In the genomic region with DNA sequence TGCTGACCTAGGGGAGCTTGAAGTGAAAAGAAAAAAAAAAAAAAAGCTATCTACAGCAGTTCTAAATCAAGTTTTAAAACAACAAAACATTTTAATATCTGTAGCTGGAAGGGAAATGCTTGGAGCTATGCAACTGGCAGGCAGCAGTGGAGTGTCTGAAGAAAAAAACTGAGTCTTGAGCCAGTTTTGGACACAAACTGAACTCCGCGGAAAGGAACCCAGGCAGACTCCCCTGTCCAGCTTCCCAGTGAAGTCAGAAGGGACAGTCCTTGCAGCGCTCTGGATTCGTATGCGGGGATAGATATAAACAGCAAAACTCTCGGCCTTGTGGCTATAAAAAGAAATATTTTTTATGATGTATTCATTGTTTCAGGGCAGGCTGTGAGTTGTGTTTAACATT, we compare ENCODE assay signal across 18 mouse cellular contexts.
DNase-seq lines count a peak whose midpoint lies in the region; ATAC-seq and TF ChIP-seq lines count a peak whose summit lies in the region.
"Had no signal": no experiment of that assay in that cellular context is flagged by ENCODE, and none has a peak within 500 bp of the region (broad histone marks: within the 10 kb centered on the region; RNA-seq: fewer than 3 reads in every experiment).

No protein-coding gene starts in this region.

- no peak for TF ChIP-seq POLR2A in heart, adult 2 months (IDR thresholded peaks at IDR 0.05; ENCODE audit: insufficient read depth, low read depth, low read length)

- TF ChIP-seq EP300 in heart, adult 2 months (IDR thresholded peaks at IDR 0.05; ENCODE audit: insufficient read depth, low read depth, low read length) = no peak
- TF ChIP-seq EP300 in stomach, postnatal 0 days (optimal IDR thresholded peaks at IDR 0.05) = no peak

- H3K36me3 ChIP-seq in heart, adult 2 months (ENCODE audit: control insufficient read depth, insufficient read depth, low read length) = peaks cover 2% of the 10 kb centered on the region; the same call in 1 of the 2 replicates
- H3K36me3 ChIP-seq in heart, embryonic 11.5 days (ENCODE audit: control insufficient read depth, insufficient read depth, low read length) = no peaks in the 10 kb centered on the region
- H3K36me3 ChIP-seq in stomach, embryonic 15.5 days = no peaks in the 10 kb centered on the region
- H3K36me3 ChIP-seq in stomach, postnatal 0 days (ENCODE audit: control insufficient read depth, insufficient read depth, low read length) = no peaks in the 10 kb centered on the region
- H3K36me3 ChIP-seq: liver, embryonic 13.5 days; midbrain, embryonic 13.5 days had no signal

- no peak overlapping the region for H3K4me3 ChIP-seq in heart, adult 2 months
- H3K4me3 ChIP-seq in heart, embryonic 11.5 days (ENCODE audit: low read depth, low read length) = no peak overlapping the region
- no peak overlapping the region for H3K4me3 ChIP-seq in stomach, embryonic 15.5 days (replicated peaks)
- H3K4me3 ChIP-seq in stomach, postnatal 0 days (ENCODE audit: low read depth, low read length) = no peak overlapping the region
- H3K4me3 ChIP-seq: liver, embryonic 13.5 days; midbrain, embryonic 13.5 days; myocyte had no signal

- WGBS in heart, adult 2 months = 68% methylated on average over 6 of the region's 6 CpGs
- WGBS in heart, embryonic 11.5 days (ENCODE audit: insufficient replicate concordance) = 79% methylated on average over 6 of the region's 6 CpGs
- WGBS in stomach, embryonic 15.5 days = 45% methylated on average over 6 of the region's 6 CpGs
- WGBS in stomach, postnatal 0 days = 49% methylated on average over 6 of the region's 6 CpGs

- H3K4me2 ChIP-seq in heart, embryonic 11.5 days = no peak overlapping the region
- H3K4me2 ChIP-seq in stomach, embryonic 15.5 days = no peak overlapping the region
- H3K4me2 ChIP-seq in stomach, postnatal 0 days (replicated peaks; ENCODE audit: low read depth) = no peak overlapping the region
- H3K4me2 ChIP-seq: hindbrain, embryonic 14.5 days; liver, embryonic 13.5 days; midbrain, embryonic 13.5 days had no signal

- H3K27ac ChIP-seq in heart, adult 2 months = peak overlapping the region; percentile 5; the same call in 1 of the 2 replicates
- H3K27ac ChIP-seq in heart, embryonic 11.5 days (ENCODE audit: low read depth, low read length) = no peak overlapping the region
- 0 out of 2 replicates have a peak overlapping the region, but pooled peaks have one; percentile 31 for H3K27ac ChIP-seq in stomach, embryonic 15.5 days
- no peak overlapping the region for H3K27ac ChIP-seq in stomach, postnatal 0 days (replicated peaks)
- H3K27ac ChIP-seq: hindbrain, embryonic 14.5 days; liver, embryonic 13.5 days; midbrain, embryonic 13.5 days had no signal

- intact Hi-C loops in heart, adult 2 months (cut with DNase I) = no loop called here

- ATAC-seq in heart, embryonic 11.5 days (replicated peaks; ENCODE audit: insufficient number of reproducible peaks, low FRiP score, low TSS enrichment) = no peak
- no peak for ATAC-seq in stomach, embryonic 15.5 days (ENCODE audit: insufficient read depth, low FRiP score, low read depth)
- no peak for ATAC-seq in stomach, postnatal 0 days (ENCODE audit: low FRiP score, low TSS enrichment)
- ATAC-seq: forebrain, postnatal 0 days; midbrain, embryonic 13.5 days had no signal

- H3K4me1 ChIP-seq in heart, adult 2 months (ENCODE audit: control insufficient read depth, insufficient read depth, low read length) = peaks cover 4% of the 10 kb centered on the region
- no peaks in the 10 kb centered on the region for H3K4me1 ChIP-seq in heart, embryonic 11.5 days (ENCODE audit: control insufficient read depth, insufficient read depth, low read length)
- peaks cover 6% of the 10 kb centered on the region; the same call in 1 of the 2 replicates for H3K4me1 ChIP-seq in stomach, embryonic 15.5 days
- no peaks in the 10 kb centered on the region for H3K4me1 ChIP-seq in stomach, postnatal 0 days (replicated peaks; ENCODE audit: control insufficient read depth, insufficient read depth)
- H3K4me1 ChIP-seq: liver, embryonic 13.5 days had no signal

- peak; percentile 49 for DNase-seq in adrenal gland, postnatal 10 days
- no peak for DNase-seq in adrenal gland, postnatal 25 days
- peak; percentile 30 for DNase-seq in heart, adult 2 months
- DNase-seq in kidney, postnatal 14 days = peak; percentile 34
- DNase-seq in kidney, adult 9 months = no peak
- DNase-seq in stomach, postnatal 0 days (ENCODE audit: low spot score) = no peak
- DNase-seq: cerebellum, adult 11-12 months; cerebellum, postnatal 36 days; forebrain, postnatal 0 days; liver, embryonic 13.5 days; right cerebral cortex, adult 18-20 months; thymus, postnatal 14 days had no signal

- no peaks in the 10 kb centered on the region for H3K27me3 ChIP-seq in heart, adult 2 months (ENCODE audit: control insufficient read depth, insufficient read depth, low read length)
- no peaks in the 10 kb centered on the region for H3K27me3 ChIP-seq in heart, embryonic 11.5 days (ENCODE audit: control insufficient read depth, insufficient read depth, low read length)
- H3K27me3 ChIP-seq in stomach, embryonic 15.5 days (replicated peaks) = no peaks in the 10 kb centered on the region
- H3K27me3 ChIP-seq in stomach, postnatal 0 days (ENCODE audit: control insufficient read depth, insufficient read depth, low read length) = no peaks in the 10 kb centered on the region
- H3K27me3 ChIP-seq: CH12.LX; liver, embryonic 13.5 days; midbrain, embryonic 13.5 days had no signal

- no peaks in the 10 kb centered on the region for H3K9me3 ChIP-seq in heart, embryonic 11.5 days (replicated peaks; ENCODE audit: control insufficient read depth, low read length)
- H3K9me3 ChIP-seq in stomach, embryonic 15.5 days = no peaks in the 10 kb centered on the region
- no peaks in the 10 kb centered on the region for H3K9me3 ChIP-seq in stomach, postnatal 0 days (ENCODE audit: control insufficient read depth, low read length)
- H3K9me3 ChIP-seq: liver, embryonic 13.5 days; midbrain, embryonic 13.5 days had no signal

- no peaks in the 10 kb centered on the region for H3K79me2 ChIP-seq in heart, adult 2 months (replicated peaks; ENCODE audit: control insufficient read depth, insufficient read depth, low read length)

- no peak for TF ChIP-seq CTCF in heart, adult 2 months (IDR thresholded peaks at IDR 0.05)
- TF ChIP-seq CTCF in stomach, postnatal 0 days (IDR thresholded peaks at IDR 0.05; ENCODE audit: low read depth) = no peak

- H3K9ac ChIP-seq in heart, adult 2 months (ENCODE audit: low read depth, low read length) = no peak overlapping the region
- no peak overlapping the region for H3K9ac ChIP-seq in heart, embryonic 11.5 days (ENCODE audit: low read depth, low read length)
- no peak overlapping the region for H3K9ac ChIP-seq in stomach, embryonic 15.5 days
- no peak overlapping the region for H3K9ac ChIP-seq in stomach, postnatal 0 days (ENCODE audit: low read length)
- H3K9ac ChIP-seq: forebrain, postnatal 0 days; hindbrain, embryonic 14.5 days; liver, embryonic 13.5 days; midbrain, embryonic 13.5 days had no signal

Comparison
In these comparisons a context has a peak if more than half of its experiments do, and no peak if none do; other contexts are left out.
1. DNase-seq: peak in adrenal gland, postnatal 10 days (single experiment), heart, adult 2 months (2 of 2) and kidney, postnatal 14 days (single experiment); none in adrenal gland, postnatal 25 days (single experiment), kidney, adult 9 months (single experiment) and stomach, postnatal 0 days (single experiment).
2. H3K27ac ChIP-seq: peak in heart, adult 2 months (single experiment) and stomach, embryonic 15.5 days (single experiment); none in heart, embryonic 11.5 days (single experiment) and stomach, postnatal 0 days (single experiment).